Mouse (Mus musculus): Measurements from ENCODE around the gene Plxna4. TPM values are rescaled to one million over a fixed set of nuclear protein-coding genes. Genes with fewer than 3 reads are reported as not detected.

The Plxna4 gene
- 0.06 to 0.13 TPM (median 0.09 TPM) in 4 replicates for total RNA-seq (2023)

GRCm38 (mm10) chr6:32588056-32588671 lies at the start of gene Plxna4:
Gene Plxna4, minus strand, starts transcription at chr6:32588192.

